Mouse (Mus musculus) small intestine, adult 2 months (tissue): ENCODE results near the gene Napsa. TPM values are rescaled to one million over a fixed set of nuclear protein-coding genes. Genes with fewer than 3 reads are reported as not detected.

Source experiments
- H3K27ac ChIP-seq: fragments of 200-500 bp; 2 replicates; pipeline ENCODE4 v1.5.1; 2012; ENCODE audit warnings: low read depth, low read length, control low read depth, inconsistent platforms; ENCODE audit not compliant: insufficient read depth
- H3K27me3 ChIP-seq: fragments of 200-500 bp; 2 replicates; pipeline ENCODE4 v1.6.1; 2012; ENCODE audit warnings: mild to moderate bottlenecking, moderate library complexity, low read length, inconsistent platforms; ENCODE audit not compliant: control insufficient read depth, insufficient read depth
- H3K36me3 ChIP-seq: fragments of 200-500 bp; 2 replicates; pipeline ENCODE4 v1.6.1; 2012; ENCODE audit warnings: mild to moderate bottlenecking, low read length, control low read depth, inconsistent platforms; ENCODE audit not compliant: control insufficient read depth, insufficient read depth
- H3K4me1 ChIP-seq: fragments of 200-500 bp; 2 replicates; pipeline ENCODE4 v1.6.1; 2012; ENCODE audit warnings: low read length, inconsistent platforms, mixed read lengths; ENCODE audit not compliant: control insufficient read depth, insufficient read depth, insufficient read length
- H3K4me3 ChIP-seq: fragments of 200-500 bp; 2 replicates; pipeline ENCODE4 v1.5.1; 2012; ENCODE audit warnings: low read depth, mild to moderate bottlenecking, control low read depth, inconsistent platforms, low read length, moderate library complexity
- CTCF ChIP-seq: fragments of 200-500 bp; IDR thresholded peaks from 2 replicates; pipeline ENCODE4 v1.5.1; 2012; ENCODE audit warnings: low read depth, mild to moderate bottlenecking, control low read depth, inconsistent platforms, low read length, moderate library complexity, mixed read lengths; ENCODE audit not compliant: insufficient replicate concordance, insufficient read length; ENCODE audit errors: extremely low read depth
- POLR2A ChIP-seq: fragments of 200-500 bp; IDR thresholded peaks from 2 replicates; pipeline ENCODE4 v1.6.1; 2012; ENCODE audit warnings: low read depth, mild to moderate bottlenecking, control low read depth, inconsistent platforms, low read length, moderate library complexity
- WGBS: fragments of 180-500 bp; shearing (Covaris S2); methylation state at CpG from one replicate; pipeline ENCODE4 v1.1.7; 2018; 5-methylcytosine and 5-hydroxymethylcytosine counted together
- polyA plus RNA-seq: library from polyadenylated mRNA; depleted of rRNA; stranded (reverse); fragments of >200 nt; gene quantifications from 2 replicates; pipeline ENCODE4 v1.2.3, GENCODE M21; 2012

Gene Napsa
- polyA plus RNA-seq, 1 experiment: 11.1 TPM

- Histone ChIP-seq H3K4me1 (peaks cover 12% of the 10 kb centered on the region; the same call in 1 of the 2 replicates), H3K27me3 (no peaks in the 10 kb centered on the region), H3K4me3 (no peak overlapping the region), H3K27ac (no peak overlapping the region), H3K36me3 (peaks cover 34% of the 10 kb centered on the region)
- no peak for TF ChIP-seq POLR2A
- no peak for TF ChIP-seq CTCF
- WGBS: 95% methylated on average over 23 of the region's 23 CpGs
Measured at GRCm38 (mm10) chr7:44549621-44550408, 22.4 kb upstream of the Napsa start.

GRCm38 (mm10) chr7:44550409-44550678 is 21.8 kb upstream of the Napsa start:
- WGBS: 96% methylated on average over 12 of the region's 12 CpGs
- Histone ChIP-seq H3K4me1 (peaks cover 12% of the 10 kb centered on the region; the same call in 1 of the 2 replicates), H3K27ac (no peak overlapping the region), H3K36me3 (peaks cover 34% of the 10 kb centered on the region), H3K27me3 (no peaks in the 10 kb centered on the region), H3K4me3 (no peak overlapping the region)
- no peak for TF ChIP-seq CTCF
- TF ChIP-seq POLR2A: no peak

- TF ChIP-seq POLR2A (no peak), CTCF (no peak)
- Histone ChIP-seq H3K36me3 (peaks cover 34% of the 10 kb centered on the region), H3K4me1 (peaks cover 12% of the 10 kb centered on the region; the same call in 1 of the 2 replicates), H3K27ac (no peak overlapping the region), H3K27me3 (no peaks in the 10 kb centered on the region), H3K4me3 (no peak overlapping the region)
- WGBS: 92% methylated on average over 21 of the region's 21 CpGs
Measured at GRCm38 (mm10) chr7:44551301-44551700, 20.9 kb upstream of the Napsa start.

GRCm38 (mm10) chr7:44551731-44552130 is 20.4 kb upstream of the Napsa start:
- Histone ChIP-seq H3K27ac (no peak overlapping the region), H3K36me3 (peaks cover 34% of the 10 kb centered on the region), H3K4me1 (peaks cover 12% of the 10 kb centered on the region; the same call in 1 of the 2 replicates), H3K27me3 (no peaks in the 10 kb centered on the region), H3K4me3 (no peak overlapping the region)
- WGBS: 91% methylated on average over 22 of the region's 22 CpGs
- no peak for TF ChIP-seq CTCF
- TF ChIP-seq POLR2A: no peak

- Histone ChIP-seq H3K4me1 (peaks cover 17% of the 10 kb centered on the region; the same call in 1 of the 2 replicates), H3K27ac (no peak overlapping the region), H3K27me3 (no peaks in the 10 kb centered on the region), H3K36me3 (peaks cover 34% of the 10 kb centered on the region), H3K4me3 (peak overlapping the region; percentile 99; the same call in 1 of the 2 replicates)
- 85% methylated on average over 31 of the region's 31 CpGs for WGBS
- TF ChIP-seq POLR2A: no peak
- no peak for TF ChIP-seq CTCF
Measured at GRCm38 (mm10) chr7:44552141-44552908, 19.9 kb upstream of the Napsa start.

GRCm38 (mm10) chr7:44553196-44553764 is 18.9 kb upstream of the Napsa start:
- H3K4me1 ChIP-seq: peaks cover 12% of the 10 kb centered on the region; the same call in 1 of the 2 replicates
- H3K27me3 ChIP-seq: no peaks in the 10 kb centered on the region
- peak overlapping the region; percentile 99 for H3K4me3 ChIP-seq
- H3K36me3 ChIP-seq: peaks cover 34% of the 10 kb centered on the region
- peak overlapping the region; percentile 100 for H3K27ac ChIP-seq
- WGBS: 2% methylated on average over 32 of the region's 32 CpGs
- no peak for TF ChIP-seq POLR2A
- TF ChIP-seq CTCF: no peak

GRCm38 (mm10) chr7:44553826-44554225 is 18.4 kb upstream of the Napsa start, which contains the start of gene Nr1h2:
Nr1h2 (minus strand) TSS chr7:44553951.
- Histone ChIP-seq H3K27ac (peak within 1 kb of the TSS; percentile 100), H3K27me3 (no peaks in the 10 kb centered on the region), H3K36me3 (peaks cover 34% of the 10 kb centered on the region), H3K4me3 (peak within 1 kb of the TSS; percentile 99), H3K4me1 (peaks cover 12% of the 10 kb centered on the region; the same call in 1 of the 2 replicates)
- under 1% methylated on average over 22 of the region's 22 CpGs for WGBS
- TF ChIP-seq POLR2A (peak; percentile 61), CTCF (peak; percentile 8; the same call in 1 of the 2 replicates)
